Mouse (Mus musculus) liver, adult 2 months (tissue): Measurements from ENCODE around the gene Drap1. TPM values are rescaled to one million over a fixed set of nuclear protein-coding genes. Genes with fewer than 3 reads are reported as not detected.

Source experiments
- DNase-seq: peaks from one replicate; pipeline ENCODE4 v3.0.0-alpha.2; 2011; ENCODE audit warnings: low read depth, low spot score; ENCODE audit errors: extremely low read depth
- H3K27ac ChIP-seq: fragments of 200-500 bp; replicated peaks from 2 replicates; pipeline ENCODE4 v1.5.1; 2012; ENCODE audit warnings: low read depth, mild to moderate bottlenecking, control low read depth, inconsistent platforms, low read length; ENCODE audit not compliant: insufficient read depth
- H3K27me3 ChIP-seq: fragments of 200-500 bp; 2 replicates; pipeline ENCODE4 v1.6.1; 2012; ENCODE audit warnings: mild to moderate bottlenecking, moderate library complexity, low read length, inconsistent platforms; ENCODE audit not compliant: control insufficient read depth, insufficient read depth
- H3K36me3 ChIP-seq: fragments of 200-500 bp; 2 replicates; pipeline ENCODE4 v1.6.1; 2012; ENCODE audit warnings: low read length, inconsistent platforms; ENCODE audit not compliant: control insufficient read depth, insufficient read depth
- H3K4me1 ChIP-seq: fragments of 200-500 bp; 2 replicates; pipeline ENCODE4 v1.6.1; 2011; ENCODE audit warnings: low read length; ENCODE audit not compliant: control insufficient read depth, insufficient read depth
- H3K4me3 ChIP-seq: fragments of 200-500 bp; 2 replicates; pipeline ENCODE4 v1.5.1; 2011; ENCODE audit warnings: low read depth, mild to moderate bottlenecking, control low read depth, low read length, moderate library complexity; ENCODE audit not compliant: insufficient read depth
- H3K79me2 ChIP-seq: fragments of 200-500 bp; 2 replicates; pipeline ENCODE4 v1.6.1; 2012; ENCODE audit warnings: inconsistent platforms, mild to moderate bottlenecking, low read length, moderate library complexity; ENCODE audit not compliant: control insufficient read depth, insufficient read depth
- H3K9ac ChIP-seq: fragments of 200-500 bp; 2 replicates; pipeline ENCODE4 v1.6.1; 2012; ENCODE audit warnings: low read depth, mild to moderate bottlenecking, control low read depth, inconsistent platforms, low read length
- CTCF ChIP-seq: fragments of 200-500 bp; IDR thresholded peaks from 2 replicates; pipeline ENCODE4 v1.5.1; 2011; ENCODE audit warnings: low read depth, low read length, control low read depth
- POLR2A ChIP-seq: fragments of 200-500 bp; IDR thresholded peaks from 2 replicates; pipeline ENCODE4 v1.6.1; 2011; ENCODE audit warnings: low read length, control low read depth; ENCODE audit not compliant: insufficient read depth; ENCODE audit errors: extremely low read depth
- WGBS: fragments of 180-500 bp; shearing (Covaris S2); methylation state at CpG from one replicate; pipeline ENCODE4 v1.1.7; 2018; 5-methylcytosine and 5-hydroxymethylcytosine counted together
- polyA plus RNA-seq: library from polyadenylated mRNA; depleted of rRNA; stranded (reverse); fragments of >200 nt; gene quantifications from 2 replicates; pipeline ENCODE4 v1.2.3, GENCODE M21; 2012
- total RNA-seq: library from RNA; depleted of rRNA; stranded (reverse); fragments of >200 nt; gene quantifications from 2 replicates; pipeline ENCODE4 v1.2.3, GENCODE M21; 2014

Gene Drap1
- total and polyA plus RNA-seq, 2 experiments, result 57.1 to 80.5 TPM

- no peak overlapping the region for H3K27ac ChIP-seq
- 88% methylated on average over 9 of the region's 9 CpGs for WGBS
- no peak overlapping the region for H3K4me3 ChIP-seq
- H3K27me3 ChIP-seq, result no peaks in the 10 kb centered on the region
- H3K36me3 ChIP-seq, result peaks cover 13% of the 10 kb centered on the region
- H3K79me2 ChIP-seq, result peaks cover 14% of the 10 kb centered on the region; the same call in 1 of the 2 replicates
- TF ChIP-seq POLR2A, result no peak
- no peak for TF ChIP-seq CTCF
- DNase-seq, result no peak
- H3K4me1 ChIP-seq, result peaks cover 14% of the 10 kb centered on the region
- H3K9ac ChIP-seq, result no peak overlapping the region
Observed at GRCm38 (mm10) chr19:5422895-5423443, 1.8 kb downstream of the Drap1 start.

DNA sequence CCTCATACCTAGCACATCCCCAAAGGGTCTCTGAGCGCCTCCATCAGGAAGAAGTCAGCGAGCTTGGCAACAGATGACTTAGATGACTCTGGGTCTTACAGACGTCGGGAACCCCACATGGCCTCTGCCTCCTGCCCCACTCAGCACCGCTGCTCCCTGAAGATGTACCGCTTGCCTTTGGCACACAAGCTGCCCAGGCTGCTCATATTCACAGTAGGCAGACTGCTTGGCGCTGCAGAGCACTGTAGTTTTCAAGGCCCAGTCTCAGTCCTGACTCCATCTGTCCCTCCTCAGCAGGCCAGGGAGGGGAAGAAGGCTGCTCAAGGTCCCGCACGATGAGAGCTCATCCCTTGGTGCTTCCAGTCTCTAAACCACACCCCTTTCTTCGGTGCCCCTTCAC is 2.5 kb downstream of the Drap1 start:
- H3K36me3 ChIP-seq, result peaks cover 20% of the 10 kb centered on the region
- TF ChIP-seq POLR2A (no peak), CTCF (no peak)

DNA sequence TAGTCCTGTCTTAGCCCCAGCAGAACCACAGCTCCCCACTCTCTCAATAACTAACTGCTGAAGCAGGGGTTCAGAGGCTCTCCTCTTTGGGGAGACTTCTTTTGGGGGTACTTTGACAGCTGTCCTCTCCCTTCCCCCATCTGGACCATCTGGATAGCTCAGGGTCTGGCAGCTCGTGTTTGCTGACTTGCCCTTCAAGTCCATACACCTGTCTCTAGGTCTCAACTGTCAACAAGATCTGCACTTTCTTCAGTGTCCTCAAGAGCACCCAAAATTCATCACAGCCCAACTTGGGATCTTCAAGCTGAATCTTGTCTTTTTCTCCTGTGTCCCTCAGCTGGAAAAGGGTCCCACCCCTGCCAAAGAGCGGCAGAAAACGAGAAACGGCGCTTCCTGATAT is 3.0 kb downstream of the Drap1 start:
- WGBS, result 85% methylated on average over 5 of the region's 5 CpGs
- TF ChIP-seq POLR2A (no peak), CTCF (no peak)
- H3K36me3 ChIP-seq, result peaks cover 25% of the 10 kb centered on the region
- H3K9ac ChIP-seq, result no peak overlapping the region
- H3K27ac ChIP-seq, result no peak overlapping the region
- DNase-seq, result no peak
- H3K4me3 ChIP-seq, result no peak overlapping the region
- peaks cover 14% of the 10 kb centered on the region; the same call in 1 of the 2 replicates for H3K79me2 ChIP-seq
- H3K27me3 ChIP-seq, result no peaks in the 10 kb centered on the region
- peaks cover 14% of the 10 kb centered on the region for H3K4me1 ChIP-seq

More for the DNA sequence above, 2.5 kb downstream of the Drap1 start:
- Histone ChIP-seq H3K4me1 (peaks cover 14% of the 10 kb centered on the region), H3K9ac (no peak overlapping the region), H3K79me2 (peaks cover 14% of the 10 kb centered on the region; the same call in 1 of the 2 replicates), H3K4me3 (no peak overlapping the region), H3K27me3 (no peaks in the 10 kb centered on the region), H3K27ac (no peak overlapping the region)
- WGBS, result 90% methylated on average over 10 of the region's 10 CpGs
- no peak for DNase-seq

DNA sequence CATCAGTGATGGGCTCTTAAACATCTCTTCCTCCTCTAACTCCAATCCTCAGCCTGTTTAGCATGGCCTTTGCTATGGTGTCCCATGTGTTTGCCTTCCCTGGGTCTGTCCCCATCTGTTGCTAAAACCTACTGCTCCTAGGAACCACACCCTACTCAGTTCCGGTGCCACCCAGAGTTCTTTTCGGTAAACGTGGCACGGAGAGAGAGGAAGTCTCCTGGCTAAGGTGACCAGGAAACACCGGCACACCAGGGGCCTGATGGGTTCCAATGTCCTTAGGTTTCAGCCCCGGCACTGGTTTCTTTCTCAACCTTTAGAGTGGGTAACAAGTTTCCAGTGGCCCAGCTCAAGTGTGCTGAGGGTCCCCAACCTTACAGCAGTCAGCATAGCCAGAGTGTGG is 4.2 kb downstream of the Drap1 start:
- H3K79me2 ChIP-seq, result peaks cover 5% of the 10 kb centered on the region; the same call in 1 of the 2 replicates
- 83% methylated on average over 6 of the region's 6 CpGs for WGBS
- peaks cover 4% of the 10 kb centered on the region; the same call in 1 of the 2 replicates for H3K4me1 ChIP-seq
- H3K27ac ChIP-seq, result no peak overlapping the region
- TF ChIP-seq CTCF (no peak), POLR2A (no peak)
- no peaks in the 10 kb centered on the region for H3K27me3 ChIP-seq
- peaks cover 31% of the 10 kb centered on the region for H3K36me3 ChIP-seq
- no peak for DNase-seq
- H3K9ac ChIP-seq, result no peak overlapping the region
- H3K4me3 ChIP-seq, result no peak overlapping the region

- H3K4me1 ChIP-seq, result peaks cover 8% of the 10 kb centered on the region; the same call in 1 of the 2 replicates
- H3K4me3 ChIP-seq, result no peak overlapping the region
- no peaks in the 10 kb centered on the region for H3K79me2 ChIP-seq
- 93% methylated on average over 9 of the region's 9 CpGs for WGBS
- H3K36me3 ChIP-seq, result peaks cover 31% of the 10 kb centered on the region
- H3K27ac ChIP-seq, result no peak overlapping the region
- no peaks in the 10 kb centered on the region for H3K27me3 ChIP-seq
- DNase-seq, result no peak
- no peak overlapping the region for H3K9ac ChIP-seq
- TF ChIP-seq POLR2A (no peak), CTCF (no peak)
Observed at GRCm38 (mm10) chr19:5419630-5420029, 5.1 kb downstream of the Drap1 start.

- H3K4me1 ChIP-seq, result peaks cover 8% of the 10 kb centered on the region; the same call in 1 of the 2 replicates
- H3K36me3 ChIP-seq, result peaks cover 31% of the 10 kb centered on the region
- TF ChIP-seq CTCF (no peak), POLR2A (no peak)
- no peak for DNase-seq
- H3K4me3 ChIP-seq, result no peak overlapping the region
- WGBS, result 94% methylated on average over 8 of the region's 8 CpGs
- no peaks in the 10 kb centered on the region for H3K79me2 ChIP-seq
- H3K27me3 ChIP-seq, result no peaks in the 10 kb centered on the region
- H3K27ac ChIP-seq, result no peak overlapping the region
- no peak overlapping the region for H3K9ac ChIP-seq
Observed at GRCm38 (mm10) chr19:5418750-5419466, 5.9 kb downstream of the Drap1 start.
